Mouse (Mus musculus): Measurements from ENCODE around the gene Grpr.

The Grpr gene

GRCm38 (mm10) chrX:163549666-163550065, at the start of gene Grpr:
Gene Grpr, minus strand, starts transcription at chrX:163549677.
- no peak for DNase-seq (ENCODE audit: low read depth in 2 of 2, low spot score in 2 of 2)

GRCm38 (mm10) chrX:163560521-163560920, 11.0 kb upstream of the Grpr start:
- DNase-seq (ENCODE audit: low read depth in 2 of 2, low spot score in 2 of 2), result no peak

- no peak for DNase-seq (ENCODE audit: low read depth in 2 of 2, low spot score in 2 of 2)
Measured at GRCm38 (mm10) chrX:163547042-163547441, 2.4 kb downstream of the Grpr start.

- no peak for DNase-seq (ENCODE audit: low read depth in 2 of 2, low spot score in 2 of 2)
Measured at GRCm38 (mm10) chrX:163532836-163533235, 16.6 kb downstream of the Grpr start.

- DNase-seq (ENCODE audit: low read depth in 2 of 2, low spot score in 2 of 2), result no peak
Measured at GRCm38 (mm10) chrX:163518963-163519541, 30.4 kb downstream of the Grpr start.

- DNase-seq (ENCODE audit: low read depth in 2 of 2, low spot score in 2 of 2), result no peak
Measured at GRCm38 (mm10) chrX:163511766-163512165, 37.7 kb downstream of the Grpr start.

GRCm38 (mm10) chrX:163502088-163502487, 47.4 kb downstream of the Grpr start:
- DNase-seq (ENCODE audit: low read depth in 2 of 2, low spot score in 2 of 2), result no peak
